Mouse (Mus musculus) adrenal gland, adult 8-10 months (tissue): ENCODE data around the gene Kif26b. TPM values are rescaled to one million over a fixed set of nuclear protein-coding genes. Genes with fewer than 3 reads are reported as not detected.

Source experiments
- DNase-seq: peaks from one replicate; pipeline ENCODE4 v3.0.0; 2022
- total RNA-seq, 4 experiments: library from RNA; stranded (reverse); gene quantifications; 2 replicates each; pipeline ENCODE4 v1.2.4; 2022

Gene Kif26b
- total RNA-seq, 4 experiments from 2014 or later: 1.9 to 4.6 (median 2.4) TPM

DNA sequence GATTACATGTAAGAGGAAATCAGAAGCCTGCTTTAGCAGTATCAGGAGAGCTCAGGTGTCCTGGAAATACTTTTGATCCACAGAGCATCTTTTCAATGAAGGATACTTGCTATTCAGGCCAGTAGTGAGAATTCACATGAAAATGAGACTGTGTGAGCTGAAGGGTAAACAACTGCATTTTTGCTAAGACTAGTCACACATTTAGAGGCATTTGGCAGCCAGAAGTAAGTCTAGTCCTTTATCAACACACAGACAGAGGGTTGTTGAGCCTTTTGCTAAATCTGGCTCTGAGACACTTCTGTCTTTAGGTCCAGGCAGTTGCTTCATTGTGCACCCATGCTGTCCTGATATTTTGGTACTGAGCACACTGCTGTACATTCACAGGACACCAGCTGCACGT, 262.3 kb downstream of the Kif26b start:
- DNase-seq: no peak

DNA sequence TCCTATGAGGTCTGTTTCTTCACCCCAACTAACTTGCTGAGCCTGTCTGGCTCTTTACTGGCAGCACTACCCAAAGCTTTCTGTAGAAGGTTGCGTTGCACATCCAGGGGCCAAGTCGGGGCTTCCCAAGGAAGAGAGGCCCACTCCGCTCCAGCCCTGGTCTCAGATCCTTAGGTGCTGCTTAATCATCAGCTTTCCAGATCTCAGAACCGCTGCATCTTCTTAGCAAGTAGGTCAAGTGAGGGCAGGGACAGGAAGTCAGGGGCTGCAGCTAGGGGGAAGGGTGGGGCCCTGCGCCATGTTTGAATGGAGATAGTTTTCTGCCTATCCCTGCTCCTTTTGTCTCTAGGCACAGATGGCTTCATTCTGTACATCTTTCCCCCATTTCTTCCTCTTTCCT, 263.8 kb downstream of the Kif26b start:
- no peak for DNase-seq

DNA sequence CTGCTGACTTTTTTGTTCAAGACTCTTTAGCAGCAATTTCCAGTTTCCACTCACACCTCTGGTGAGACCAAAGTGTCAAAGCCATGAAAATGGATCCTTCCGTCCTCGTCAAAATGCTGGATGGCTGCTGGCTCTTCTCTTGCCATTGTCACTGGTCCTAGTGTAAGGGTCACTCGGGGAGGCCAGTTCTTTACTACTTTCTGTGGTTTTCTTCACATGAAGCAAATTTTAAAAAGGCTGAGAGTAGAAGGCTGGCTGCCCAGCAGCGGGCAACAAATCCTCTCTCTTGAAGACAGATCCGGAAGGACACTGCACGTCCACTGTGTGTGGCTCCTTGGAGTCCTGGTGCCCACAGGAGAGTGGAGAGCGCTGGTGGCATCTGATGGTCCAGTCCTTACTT, 265.9 kb downstream of the Kif26b start:
- DNase-seq: no peak

DNA sequence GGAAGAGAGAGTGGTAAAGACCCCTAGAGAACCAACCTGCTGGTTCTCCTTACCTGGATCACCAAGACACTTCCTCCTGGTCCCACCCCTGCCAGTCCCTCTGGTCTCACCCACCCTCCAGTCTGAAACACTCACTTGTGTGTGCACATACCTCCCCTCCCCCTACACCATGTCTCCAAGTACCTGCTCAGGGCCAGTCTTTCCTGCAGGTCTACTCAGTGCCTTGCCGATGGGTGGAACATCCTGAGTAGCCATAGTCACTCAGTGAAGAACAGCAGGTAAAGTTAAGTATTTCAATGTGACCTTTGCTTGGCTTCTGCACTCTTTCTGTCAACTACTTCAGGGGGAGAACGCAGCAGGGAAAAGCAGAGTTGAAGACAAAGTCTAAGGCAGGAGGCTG, 268.5 kb downstream of the Kif26b start:
- no peak for DNase-seq

DNA sequence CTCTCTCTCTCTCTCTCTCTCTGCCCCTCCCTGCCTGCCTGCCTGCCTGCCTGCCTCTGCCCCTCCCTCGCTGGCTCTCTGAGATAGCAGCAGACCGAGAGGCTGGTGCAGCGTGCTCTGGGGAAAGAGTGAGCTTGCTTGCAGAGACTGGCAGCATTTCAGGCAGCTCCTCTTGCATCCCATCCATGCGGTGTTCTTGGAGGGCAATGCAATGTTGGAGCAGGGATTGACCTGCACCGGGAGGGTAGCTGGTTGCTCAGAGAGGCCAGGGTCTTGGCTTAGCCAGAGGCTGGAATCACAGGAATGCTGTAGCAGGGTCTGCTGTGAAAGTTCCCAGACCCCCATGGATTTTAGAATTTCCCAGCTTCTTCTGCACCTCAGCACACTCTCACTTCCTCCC, 269.4 kb downstream of the Kif26b start:
- DNase-seq: no peak

DNA sequence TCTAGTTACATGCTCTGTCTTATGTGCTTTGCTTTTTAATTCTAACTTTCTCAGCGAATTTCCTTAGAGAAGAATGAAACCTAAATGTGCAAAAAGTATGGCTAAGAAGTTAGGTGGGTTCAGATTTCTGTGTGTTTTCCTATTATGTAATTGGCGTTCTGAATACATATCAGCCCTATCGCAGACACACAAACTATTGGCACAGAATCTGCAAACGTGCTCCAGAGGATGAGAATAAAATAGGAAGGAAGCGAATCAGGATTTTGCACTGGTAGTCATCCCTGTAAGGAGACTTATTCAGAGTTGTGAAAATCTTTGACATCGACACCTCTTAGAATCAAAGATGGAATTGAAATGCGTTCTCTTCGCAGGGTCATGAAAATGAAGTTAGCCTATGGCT, 270.0 kb downstream of the Kif26b start:
- no peak for DNase-seq

DNA sequence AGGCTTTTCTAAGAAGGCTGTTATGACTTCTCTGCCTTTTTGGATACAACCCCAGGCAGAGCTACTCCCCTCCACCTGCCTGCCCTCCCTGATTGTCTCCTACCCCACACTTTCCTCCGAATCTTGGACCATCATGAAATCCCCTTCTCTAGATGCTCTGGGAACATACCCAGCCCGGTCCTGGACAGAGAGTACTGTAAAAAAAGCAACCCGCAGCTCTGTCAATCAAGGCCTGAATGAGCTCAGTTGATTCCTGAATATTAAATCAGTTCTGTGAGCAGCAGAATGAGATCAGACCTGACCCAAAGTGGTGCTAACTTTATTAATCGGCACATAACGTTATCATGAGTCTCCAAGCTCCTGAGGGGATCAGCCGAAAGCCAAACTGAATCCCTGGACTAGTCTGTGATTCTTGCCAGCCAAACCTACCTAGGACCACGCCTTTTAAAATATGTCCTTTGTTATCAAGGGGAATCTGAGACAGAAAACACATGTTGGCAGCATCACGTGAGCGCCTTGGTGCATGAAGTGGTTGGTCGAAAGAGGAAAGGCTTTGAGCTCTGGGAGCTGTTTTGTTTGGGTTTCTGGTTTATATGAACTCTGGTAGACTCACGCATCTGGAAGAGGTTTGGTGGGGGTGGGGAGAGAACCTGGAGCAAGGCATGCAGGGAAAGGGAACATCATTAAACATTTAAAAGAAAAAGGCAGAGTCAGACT, 271.1 kb downstream of the Kif26b start:
- no peak for DNase-seq

DNA sequence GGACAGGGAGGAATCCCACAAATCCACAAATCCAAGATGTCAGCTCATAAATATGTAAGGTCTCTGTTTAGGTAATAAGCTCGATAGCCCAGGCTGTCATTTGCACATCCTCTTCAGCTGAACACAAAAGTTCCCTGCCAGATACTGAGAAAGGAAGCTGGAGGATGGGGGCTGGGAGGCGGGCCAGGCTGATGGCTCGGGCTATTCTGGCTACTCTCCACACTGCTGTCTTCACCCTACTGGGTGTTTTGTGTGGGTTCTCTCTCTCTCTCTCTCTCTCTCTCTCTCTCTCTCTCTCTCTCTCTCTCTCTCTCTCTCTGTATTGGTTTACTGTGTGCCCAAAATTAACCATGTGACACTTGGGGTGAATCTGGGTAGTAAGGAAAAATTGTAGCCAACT, 274.2 kb downstream of the Kif26b start:
- no peak for DNase-seq

DNA sequence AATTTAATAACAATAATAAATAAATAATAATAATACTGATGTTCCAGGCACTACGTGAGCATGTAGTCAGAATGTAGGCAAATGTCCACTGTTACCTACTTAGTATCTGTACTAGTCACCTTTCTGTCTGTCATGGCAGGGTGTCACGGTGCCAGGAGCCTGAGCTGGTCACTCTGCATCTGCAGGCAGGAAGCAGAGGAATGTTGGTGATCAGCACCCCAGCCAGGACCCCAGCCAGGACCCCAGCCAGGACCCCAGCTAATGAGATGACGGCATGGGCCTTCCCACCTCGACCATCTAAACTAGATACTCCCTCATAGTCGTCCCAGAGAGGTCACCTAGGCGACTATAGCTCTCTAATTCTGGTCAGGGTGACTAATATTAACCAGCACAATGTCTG, 288.6 kb downstream of the Kif26b start:
- DNase-seq: no peak

DNA sequence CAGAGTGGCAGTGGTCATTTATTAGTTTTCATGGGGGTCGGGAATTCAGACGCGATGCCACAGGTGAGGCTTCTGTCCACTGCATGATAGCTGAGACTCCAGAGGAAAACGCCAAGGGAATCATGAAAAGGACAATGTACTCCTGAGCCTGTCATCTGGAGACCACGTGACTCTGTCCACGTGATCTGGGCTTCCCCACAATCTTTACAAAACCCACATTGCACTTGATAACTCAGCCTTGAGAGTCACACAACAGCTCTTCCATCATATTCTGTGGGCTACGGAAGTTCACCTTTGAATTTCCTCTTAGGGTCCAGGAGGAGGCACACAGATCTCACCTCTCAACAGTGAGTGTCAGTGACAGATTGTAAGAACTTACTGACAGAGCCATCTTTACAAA, 290.1 kb downstream of the Kif26b start:
- no peak for DNase-seq

DNA sequence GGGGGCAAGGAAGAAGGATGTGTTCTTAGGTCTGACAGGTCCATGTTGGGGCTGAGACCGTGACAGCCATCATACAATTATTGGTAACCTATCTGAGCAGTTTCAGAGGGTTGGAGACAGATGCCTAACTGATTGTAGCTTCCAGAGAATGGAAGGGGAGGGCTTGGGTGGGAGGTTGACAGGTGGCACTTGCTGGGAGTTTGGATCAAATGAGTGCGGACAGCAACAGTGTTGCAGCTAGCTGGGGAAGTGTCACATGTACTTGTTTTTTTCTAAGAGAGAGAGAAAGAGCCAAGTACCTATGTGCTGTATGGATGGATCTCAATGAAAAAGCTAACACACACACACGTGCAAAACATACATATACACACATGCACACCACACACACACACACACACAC, 291.2 kb downstream of the Kif26b start:
- no peak for DNase-seq

DNA sequence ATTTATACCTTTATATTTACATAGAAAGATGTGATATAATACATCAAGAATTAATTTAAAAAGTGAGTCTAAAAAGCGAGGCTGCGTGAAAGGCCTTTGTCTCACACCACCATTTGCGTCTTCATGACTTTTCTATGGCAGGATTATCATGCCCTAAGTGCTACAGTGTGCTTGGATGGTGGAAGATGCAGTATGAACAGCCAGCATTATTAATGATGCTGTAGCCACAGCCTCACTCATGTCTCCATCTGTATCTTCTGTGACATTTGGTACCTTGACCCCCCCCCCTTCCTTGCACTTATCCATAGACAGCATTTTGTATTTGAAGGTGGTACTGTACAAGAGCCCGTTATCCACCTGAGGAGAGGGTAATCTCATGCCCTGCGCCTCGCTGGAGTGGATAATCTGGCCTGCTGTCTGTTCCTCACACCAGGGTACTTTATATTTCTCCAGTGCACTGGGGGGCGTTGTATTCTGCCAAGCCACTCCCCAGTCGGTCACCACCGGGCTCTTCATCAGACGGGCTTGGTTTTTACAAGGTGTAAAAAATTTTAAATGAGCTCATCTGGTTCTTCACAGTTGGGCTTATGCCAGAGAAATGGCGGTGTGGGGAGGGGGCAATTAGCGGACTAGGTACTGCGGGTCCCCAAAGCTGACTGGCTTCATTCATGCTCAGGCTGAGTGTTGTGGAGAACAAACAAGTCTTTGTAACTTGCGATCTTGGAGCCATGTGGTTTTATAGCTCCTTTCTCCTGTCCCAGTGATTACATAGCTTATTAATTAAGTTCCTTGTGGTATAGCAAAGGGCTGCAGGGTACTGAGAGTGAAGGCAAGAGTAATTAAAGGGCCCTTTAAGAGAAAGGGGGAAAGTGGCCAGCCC, 291.9 kb downstream of the Kif26b start:
- DNase-seq: no peak

DNA sequence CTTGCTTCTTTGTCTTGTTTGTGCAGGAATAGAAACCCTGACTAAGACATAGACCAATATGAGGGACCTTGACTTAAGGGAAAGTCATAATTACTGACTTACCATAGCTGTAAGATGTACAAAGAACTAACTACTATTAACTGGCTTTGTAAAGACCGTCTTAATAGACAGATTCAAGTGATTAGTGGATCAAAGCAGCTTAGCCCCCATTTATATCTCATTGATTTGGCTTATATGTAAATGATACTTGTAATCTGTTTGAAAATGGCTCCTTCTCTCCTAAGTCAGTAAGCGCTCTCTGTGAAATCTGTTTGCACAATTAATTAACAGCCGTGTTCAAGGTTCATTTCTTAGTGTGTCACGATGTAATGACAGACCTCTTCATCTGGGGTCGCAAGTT, 295.9 kb downstream of the Kif26b start:
- DNase-seq: no peak

DNA sequence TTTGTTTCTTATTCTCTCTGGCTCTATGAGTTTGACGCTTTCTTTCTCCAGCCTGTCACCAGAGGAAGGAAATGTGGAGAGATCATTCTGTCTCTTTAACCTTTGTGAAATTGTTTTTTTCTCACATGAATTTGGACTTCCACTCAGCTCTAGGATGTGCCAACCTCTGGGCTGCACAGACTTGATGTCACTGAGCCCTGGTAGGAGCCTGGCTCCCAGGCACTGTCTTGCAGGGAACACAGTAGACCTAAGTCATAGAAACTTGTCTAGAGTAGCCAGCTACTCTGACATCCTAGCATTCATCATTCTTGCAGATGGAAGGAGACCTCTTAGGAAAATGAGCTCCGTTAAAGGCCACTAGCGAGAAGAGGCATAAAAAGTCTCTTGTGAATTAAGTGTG, 298.3 kb downstream of the Kif26b start:
- DNase-seq: no peak

DNA sequence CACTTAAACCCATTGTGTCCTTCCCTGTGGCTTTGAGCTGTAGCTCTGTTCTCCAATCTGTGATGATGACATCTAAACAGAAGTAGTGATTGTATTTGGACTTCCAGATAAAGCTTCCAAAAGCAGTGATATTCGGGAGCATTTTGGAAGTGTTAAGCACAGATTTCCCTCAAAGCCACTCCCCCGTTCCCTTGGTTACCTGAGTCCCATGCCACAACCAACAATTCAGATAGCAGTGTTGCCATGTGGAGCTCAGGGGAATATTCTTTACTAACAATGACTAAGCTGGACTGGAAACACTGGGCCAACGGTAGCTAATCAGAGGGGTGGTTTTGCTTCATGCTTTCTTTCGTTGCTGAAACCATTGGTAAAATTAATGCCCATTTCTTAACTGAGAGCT, 300.5 kb downstream of the Kif26b start:
- DNase-seq: no peak

DNA sequence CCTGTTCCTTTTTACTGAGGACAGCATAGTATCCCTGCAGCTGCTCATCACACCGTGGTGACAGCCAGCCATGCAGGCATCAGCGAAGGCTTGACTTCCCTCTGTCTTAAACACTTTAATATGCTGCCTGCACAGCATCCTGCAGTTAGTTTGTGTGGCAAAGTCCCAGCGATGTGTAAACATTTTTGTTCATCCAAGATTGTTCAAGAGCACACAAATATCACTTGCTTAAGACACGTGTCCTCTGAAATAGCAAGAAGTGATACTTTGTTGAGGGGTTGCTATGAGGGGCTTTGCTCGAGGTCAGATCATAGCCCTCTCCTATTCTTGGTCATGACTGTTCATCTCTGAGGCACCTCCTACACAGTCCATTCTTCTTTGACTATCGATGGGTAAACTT, 303.6 kb downstream of the Kif26b start:
- no peak for DNase-seq

DNA sequence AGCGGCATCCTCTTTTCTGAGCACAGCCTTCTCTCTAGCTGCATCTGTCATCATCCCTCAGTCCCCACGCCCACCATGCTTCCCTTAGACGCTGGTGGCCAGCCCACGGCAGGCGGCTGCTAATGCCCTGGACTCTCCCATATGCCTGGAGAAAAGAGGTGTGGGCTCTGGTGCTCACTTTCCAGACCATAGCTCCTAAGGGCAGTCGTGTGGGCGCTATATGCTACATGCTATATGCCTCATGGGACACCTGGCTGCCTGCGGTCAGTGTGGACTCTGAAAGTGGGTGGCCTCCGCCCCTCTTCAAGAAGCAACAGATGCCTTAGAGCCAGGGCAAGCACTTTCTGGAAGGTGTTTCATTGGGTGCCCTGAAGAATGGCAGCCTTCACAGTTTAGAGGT, 306.9 kb downstream of the Kif26b start:
- DNase-seq: no peak

DNA sequence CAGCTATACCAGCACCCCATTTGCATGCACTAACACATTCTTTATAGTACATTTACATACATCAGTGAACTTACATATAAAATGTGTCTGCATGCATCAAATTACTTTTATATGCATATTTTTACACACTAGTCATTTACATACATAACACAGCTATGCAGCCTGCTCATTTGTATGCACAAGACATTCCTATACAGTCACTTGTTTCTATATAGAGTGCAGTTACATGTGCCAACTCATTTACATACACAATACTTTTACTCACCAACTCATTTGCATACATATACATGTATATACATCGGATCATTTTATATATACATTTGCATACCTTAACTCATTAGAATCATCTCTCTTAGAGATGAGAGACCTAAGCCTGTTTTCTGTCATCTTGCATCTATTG, 308.1 kb downstream of the Kif26b start:
- no peak for DNase-seq

DNA sequence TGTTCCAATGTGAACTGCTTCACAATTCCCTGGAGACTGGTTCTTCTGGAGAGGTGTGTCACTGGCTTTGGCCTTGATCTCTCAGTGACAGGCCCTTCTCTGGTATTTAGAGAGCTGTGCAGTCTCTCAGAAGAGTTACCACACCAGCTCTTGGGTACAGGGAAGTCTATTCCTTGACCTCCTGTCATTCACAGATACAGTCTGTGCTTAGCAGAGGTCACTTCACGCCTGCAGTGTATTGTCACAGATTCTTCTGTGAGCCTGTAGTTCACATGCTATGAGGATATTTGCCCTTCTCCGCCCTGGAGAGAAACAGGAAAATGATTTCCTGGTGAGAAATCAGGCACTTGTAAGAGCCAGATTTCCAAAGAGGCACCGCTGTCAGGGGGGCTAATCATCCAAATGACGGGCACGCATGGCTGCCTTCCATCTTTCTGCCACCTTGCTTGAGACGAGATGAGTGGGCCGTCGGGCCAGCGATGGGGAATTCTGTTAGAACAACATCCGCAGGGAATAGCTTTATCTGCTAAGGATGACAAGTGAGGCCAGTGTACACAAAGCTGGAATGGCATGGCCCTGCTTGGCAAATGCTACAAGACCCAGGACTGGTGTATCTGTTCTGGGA, 309.9 kb downstream of the Kif26b start:
- DNase-seq: no peak

DNA sequence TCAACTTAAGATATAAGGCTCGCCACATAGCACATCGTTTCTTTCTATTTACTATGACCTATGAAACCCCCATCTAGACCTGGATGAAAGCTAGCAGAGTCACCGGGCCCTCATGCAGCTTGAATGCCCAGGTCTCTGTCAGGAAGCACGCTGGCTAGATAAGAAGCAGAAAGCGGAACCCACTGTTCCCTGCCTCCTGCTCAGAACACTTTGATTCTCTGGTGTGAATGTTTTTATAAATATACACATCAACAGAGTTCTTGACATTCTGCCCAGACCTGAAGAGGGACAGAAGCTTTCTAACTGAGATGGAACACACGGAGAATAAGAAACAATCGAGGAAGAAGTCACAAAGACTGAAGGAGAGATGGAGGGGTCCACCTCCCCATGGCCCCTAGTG, 311.4 kb downstream of the Kif26b start:
- DNase-seq: no peak

DNA sequence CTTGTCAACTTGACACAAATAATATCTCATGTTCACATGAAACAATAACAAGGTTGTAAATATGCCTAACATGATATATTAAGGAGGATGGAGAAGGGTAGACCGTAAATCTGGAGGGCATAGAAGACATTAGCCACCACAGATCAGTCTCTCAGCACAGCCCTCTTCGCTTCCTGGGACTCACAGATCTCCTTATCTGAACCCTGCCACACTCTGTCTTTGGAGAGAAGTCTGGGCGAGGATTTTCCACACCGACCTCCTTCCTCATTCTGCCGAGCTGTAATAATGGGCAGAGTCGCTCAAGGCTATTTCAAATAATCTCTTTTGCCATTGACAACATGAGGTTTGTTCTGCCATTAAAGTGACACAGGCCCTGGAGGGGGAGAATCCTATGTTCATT, 315.9 kb downstream of the Kif26b start:
- no peak for DNase-seq

DNA sequence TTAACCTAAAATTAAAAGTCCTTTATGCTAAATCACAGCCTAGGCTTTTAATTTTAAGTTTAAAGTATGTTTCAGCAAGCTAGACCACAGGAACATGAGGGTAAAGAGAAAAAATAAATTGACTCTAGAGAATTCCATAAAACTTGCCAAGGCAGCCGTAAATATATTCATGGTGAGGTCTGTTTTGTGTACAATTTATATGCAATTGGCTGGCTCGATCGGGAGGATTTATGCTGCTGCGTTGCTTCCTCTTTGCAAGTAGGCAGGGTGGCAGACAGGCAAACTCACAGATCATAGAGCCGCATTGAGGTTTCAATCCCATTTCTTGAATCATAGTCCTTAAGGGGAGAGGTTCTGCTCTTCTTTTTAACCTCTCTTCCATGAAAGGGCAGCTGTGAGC, 318.6 kb downstream of the Kif26b start:
- no peak for DNase-seq

DNA sequence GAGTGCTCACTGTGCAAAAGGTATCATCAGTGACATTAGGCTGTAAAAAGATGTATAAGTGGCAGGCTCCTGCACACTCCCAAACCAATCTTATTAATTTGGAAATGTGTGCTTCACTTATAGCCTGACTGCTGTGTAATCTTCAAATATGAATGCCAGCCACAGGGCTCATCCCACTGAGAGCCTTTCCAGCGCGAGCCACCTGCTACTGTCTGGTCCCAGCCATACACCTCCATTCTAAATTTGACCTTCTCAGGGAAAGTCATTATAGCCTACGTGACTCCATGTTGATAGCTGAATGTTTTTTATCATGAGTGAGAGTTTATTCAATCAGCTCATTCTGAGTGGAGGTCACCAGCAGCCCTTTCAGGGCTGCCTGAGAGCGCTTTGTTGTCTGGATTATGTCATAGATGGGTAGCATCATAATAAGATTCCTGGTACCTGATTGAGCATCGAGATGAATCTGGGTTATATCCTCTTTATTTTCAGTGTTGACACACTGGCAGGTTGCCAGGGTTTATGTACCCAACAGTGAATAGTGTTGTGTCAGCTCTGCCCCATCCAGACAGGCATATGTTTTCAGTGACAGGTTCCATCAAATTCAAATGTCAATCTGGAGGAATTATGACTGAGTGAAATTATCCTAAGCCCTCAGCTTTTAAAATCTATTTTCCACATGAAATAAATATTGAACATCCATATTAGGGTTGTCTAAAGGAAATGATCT, 319.6 kb downstream of the Kif26b start:
- no peak for DNase-seq
